Mouse (Mus musculus) adrenal gland (tissue): ENCODE results near the gene Nxpe4.

Experiments used
- intact Hi-C: fragments of 180-260 bp; cut with DNase I; formaldehyde crosslinking; loops from one replicate; pipeline ENCODE4 v1.15.1; 2025

Nxpe4 gene

DNA sequence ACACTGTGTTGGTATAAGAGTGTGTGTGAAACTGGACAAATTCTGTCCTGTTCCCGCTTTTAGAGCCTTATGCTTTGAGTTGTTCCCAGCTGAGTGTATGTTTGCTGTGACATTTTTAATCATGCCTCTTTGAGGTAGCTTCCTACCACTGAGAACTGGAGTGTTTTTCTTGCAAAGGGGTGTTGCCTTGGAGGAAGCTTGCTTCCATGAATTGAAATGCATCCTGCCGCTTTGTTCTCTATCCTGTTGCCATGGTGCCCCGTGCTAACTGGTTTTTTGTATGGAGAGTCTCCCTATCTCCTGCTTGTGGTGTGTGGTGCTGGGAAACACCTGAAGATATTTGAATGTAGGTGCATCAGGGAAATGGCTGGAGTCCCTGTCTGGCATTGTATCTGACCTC is 152.4 kb downstream of the Nxpe4 start:
- intact Hi-C loops: no loop called here

DNA sequence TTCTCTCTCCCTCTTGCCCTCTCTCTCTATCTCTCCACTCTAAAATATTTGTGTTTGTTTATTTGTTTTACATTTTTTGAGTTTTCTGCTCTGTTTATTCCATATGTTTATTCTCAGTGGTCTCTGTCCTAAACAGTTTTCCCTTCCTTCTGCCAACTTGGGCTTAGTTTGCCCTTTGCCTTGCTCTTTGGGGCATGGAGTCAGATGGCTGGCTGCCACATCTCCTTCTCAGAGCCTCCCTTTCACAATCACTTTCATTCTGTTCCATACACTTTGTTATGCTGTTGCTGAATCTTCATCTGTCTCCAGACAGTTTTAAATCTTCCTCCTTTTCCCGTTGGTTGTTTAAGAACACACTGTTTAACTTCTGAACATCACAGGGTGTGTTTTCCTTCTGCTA is 154.0 kb downstream of the Nxpe4 start:
- intact Hi-C loops: no loop called here

DNA sequence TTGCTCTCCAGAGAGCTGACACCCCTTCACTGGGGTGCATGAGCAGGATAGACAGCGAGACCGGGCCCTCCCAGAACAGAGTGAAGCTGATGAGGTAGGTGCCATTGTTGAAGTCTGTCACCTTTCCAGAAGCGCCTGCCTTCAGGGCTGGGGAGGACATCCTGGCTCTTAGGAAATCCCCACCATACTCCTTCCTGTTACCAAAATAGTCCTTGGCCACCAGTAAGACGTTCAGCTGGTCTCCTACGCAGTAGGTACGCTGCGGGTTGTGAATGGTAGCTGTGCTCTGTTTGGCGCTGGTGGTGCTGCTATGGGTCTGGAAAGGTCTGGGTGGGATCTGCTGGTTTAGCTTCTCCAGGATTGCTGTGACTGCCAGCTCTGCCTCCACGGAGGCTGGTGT is 164.5 kb downstream of the Nxpe4 start:
- intact Hi-C loops: no loop called here

DNA sequence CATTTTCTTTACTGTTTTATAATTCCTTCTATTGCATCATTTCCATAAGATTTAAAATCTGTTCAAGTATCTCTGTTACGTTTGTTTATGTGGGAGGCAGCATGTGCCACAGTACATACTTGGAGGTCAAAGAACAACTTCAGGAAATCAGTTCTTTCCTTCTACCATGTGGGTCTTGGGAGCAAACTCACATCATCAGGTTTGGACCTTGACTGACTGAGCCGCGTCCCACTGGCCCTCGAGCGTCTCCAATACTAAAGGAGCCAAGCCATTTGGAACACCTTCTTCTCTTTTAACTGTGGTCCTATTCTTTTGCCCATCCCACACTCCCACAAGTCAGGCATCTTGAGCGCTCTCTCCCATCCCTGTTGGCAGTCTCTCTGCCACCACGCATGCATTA is 167.8 kb downstream of the Nxpe4 start:
- intact Hi-C loops: no loop called here

DNA sequence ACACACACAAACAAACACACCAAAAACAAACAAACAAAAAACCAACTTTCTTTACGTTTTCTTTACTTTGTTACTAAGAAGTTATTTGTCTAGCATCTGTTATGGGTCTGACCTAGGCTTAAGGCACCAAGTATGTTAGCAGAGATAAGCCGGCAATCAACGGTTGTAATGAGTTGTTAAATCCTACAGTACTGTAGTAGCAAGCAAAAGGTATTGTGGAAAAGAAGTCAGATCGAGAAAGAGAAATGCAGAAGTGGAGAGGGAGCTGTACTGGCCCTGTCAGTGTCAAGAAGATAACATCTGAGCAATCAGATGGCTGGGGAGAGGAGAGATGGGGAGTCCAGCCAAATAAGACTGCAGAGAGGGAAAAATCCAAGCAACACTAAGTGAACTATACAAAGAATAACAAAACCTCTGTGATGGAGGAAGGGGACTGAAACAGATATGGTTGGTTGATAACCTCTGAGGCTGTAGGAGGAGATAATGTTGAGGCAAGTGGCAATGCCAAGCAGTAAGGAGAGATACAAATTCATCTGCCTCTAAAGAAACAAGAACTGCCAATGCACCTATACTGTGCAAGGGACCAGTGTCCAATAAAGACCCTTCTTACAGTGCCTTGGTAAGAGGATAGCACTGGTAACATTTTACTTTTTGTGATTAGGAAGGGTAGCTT is 177.1 kb downstream of the Nxpe4 start:
- intact Hi-C loops: no loop called here

DNA sequence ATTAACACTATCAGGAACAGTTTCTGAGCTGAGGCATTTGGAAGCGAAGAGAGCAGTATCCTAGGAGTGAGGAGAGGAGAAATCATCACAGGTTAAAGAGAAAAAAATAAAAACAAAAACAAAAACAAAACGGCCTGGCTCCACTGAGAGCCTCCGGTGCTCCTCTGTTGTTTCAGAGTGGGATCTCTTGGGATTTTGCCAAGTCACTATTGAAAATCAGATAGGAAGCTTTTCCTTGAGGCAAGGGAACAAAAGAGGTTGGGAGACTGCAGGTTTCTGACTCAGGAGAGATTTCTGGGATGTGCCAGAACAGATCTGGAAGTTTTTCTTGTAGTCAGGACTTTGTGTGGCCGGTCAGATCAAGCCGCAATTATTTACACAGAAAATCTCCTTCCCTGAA is 177.7 kb downstream of the Nxpe4 start:
- intact Hi-C loops: no loop called here

DNA sequence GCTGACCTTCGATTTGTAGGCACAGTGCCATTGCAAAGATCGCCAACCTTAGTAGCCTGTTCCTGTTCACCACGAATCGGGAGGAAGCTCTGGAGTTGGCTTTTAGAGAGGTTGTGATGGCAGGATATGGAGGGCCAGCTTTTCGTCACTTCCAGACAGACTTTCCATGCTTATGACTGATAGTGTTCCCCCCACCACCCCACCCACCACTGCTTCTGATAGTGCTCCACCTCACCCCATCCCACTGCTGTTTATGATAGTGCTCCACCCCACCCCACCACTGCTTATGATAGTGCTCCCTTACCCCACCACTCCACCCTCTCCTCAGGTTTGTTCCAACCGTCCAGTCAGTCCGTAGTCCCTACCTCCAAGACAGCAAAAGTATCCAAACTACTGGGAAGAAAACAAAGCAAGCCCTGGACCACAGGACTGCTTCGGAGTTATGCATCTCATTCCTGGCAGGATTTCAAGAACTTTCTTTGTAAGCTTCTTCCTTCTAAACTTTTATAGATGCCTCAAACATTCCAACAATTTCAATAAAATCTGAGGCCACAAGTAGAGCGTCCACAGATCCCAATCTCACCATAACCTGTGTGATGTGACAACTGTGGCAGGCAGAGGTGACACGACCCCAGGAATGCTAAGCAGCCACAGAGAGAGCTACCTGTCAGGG is 179.0 kb downstream of the Nxpe4 start:
- intact Hi-C loops: no loop called here

DNA sequence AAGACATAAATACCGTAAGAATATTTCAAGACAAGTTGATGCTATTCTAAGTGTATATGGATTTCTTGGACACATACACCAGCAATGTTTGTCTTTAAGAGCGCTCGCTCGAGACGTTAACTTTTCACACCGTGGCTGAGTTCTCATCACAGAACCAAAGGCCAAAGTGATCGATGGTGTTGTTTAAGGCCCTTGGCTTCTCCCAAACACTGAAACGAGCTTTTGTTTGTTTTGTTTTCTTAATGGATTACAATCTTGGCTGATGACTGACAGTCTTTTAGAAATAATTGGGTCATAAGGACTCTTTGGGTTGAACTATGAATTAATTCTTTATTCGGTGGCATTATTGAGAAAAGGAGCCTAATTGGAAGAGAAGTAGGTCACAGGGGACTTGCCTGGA is 183.6 kb downstream of the Nxpe4 start:
- intact Hi-C loops: no loop called here

DNA sequence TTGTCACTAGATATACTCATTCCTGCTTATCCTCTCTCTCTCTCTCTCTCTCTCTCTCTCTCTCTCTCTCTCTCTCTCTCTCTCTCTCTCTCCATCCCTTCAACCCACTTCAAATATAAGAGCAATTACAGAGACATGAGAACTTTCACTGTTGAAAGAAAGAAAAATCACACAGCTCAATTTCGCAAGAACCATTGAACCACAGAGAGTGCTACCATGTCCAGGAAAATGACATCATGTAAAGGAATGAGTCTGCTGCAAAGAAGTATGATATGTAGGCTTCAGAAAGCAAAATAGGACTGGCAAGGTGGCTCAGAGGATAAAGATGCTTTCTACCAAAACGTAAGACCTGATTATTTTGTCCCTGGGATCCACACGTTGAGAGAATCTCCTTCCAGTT is 184.0 kb downstream of the Nxpe4 start:
- intact Hi-C loops: no loop called here

DNA sequence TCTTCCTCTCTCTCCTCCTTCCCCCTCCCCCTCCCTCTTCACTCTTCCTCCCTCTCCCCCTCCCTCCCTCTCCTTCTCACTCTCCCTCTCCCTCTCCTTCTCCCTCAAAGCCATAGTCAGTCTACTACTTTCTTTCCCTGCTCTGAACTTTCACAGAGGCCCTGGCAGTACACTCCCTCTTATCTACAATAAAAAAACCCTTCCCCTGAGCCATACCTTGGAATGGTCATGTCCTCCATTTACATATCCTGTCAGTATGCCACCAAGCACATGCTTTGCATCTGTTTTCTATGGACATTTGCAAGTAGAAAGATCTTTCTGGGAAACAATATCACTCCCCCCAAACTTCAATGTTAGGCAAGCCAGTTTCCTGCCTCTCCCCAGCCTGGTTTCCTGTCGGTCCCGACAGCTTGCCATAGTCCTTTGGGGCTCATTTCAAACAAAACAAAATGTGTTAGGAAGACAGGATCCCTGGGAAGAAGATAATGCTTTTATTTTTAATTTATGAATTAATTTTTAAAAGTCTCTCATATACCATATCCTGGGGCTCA is 191.4 kb downstream of the Nxpe4 start, which contains the start of gene Nxpe2:
TSS of gene Nxpe2 (minus strand) at position 307 of the 551 bp plus-strand sequence.
- intact Hi-C loops: no loop called here

DNA sequence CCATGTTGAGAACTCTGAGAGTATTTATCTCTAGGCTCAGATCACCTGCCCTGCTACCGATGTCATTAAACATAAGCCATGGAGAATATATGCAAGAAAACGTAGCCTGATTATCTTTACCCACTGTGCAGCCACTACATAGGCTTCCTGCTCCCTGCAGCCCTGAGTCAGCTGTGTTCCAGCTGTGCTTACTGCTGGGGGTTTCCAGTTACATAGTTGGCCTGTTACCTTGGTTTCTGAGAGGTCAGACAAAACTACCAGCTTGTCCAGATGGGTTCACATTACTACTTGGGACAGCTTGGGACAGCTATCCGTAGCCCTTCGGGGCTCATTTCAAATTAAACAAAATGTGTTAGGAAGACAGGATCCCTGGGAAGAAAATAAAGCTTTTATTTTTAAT is 192.3 kb downstream of the Nxpe4 start:
- intact Hi-C loops: loop anchor here (2.0 kb wide), 1 partner anchor 87 kb away; no protein-coding TSS in a partner anchor

DNA sequence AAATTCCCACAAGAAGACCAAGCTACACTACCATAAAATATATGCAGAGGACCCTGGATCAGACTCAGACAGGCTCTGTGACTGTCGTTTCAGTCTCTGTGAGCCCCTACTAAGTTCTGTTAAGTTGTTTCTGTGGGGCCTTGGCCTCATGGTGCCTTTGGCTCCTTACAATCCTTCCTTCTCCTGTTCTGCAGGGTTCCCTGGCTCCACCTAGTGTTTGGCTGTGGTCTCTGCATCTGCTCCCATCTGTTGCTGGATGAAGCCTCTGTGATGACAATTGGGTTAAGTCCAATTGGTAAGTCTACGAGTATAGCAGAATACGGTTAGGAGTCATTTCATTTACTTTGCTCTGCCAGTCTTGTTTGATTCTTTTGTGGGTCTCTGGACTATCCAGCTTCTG is 193.0 kb downstream of the Nxpe4 start:
- intact Hi-C loops: loop anchor here (2.0 kb wide), 1 partner anchor 88 kb away; no protein-coding TSS in a partner anchor

DNA sequence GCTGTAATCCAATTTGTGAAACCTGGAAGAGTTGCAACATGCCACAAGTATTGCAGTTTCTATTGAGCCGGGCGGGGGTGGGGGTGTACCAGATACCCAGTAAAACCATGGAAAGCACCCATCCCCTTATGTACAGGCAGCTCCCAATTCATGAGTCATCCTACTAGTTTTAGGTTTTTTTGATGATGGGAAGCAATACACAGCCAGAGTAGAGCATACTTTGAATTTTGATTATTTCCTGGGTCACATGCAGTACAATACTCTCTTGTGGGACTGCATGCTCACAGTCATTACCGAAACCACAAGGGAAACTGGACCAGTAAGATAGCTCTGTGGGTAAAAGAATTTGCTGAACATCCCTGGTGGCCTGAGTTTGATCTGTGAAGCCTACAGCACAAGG is 195.3 kb downstream of the Nxpe4 start:
- intact Hi-C loops: no loop called here

DNA sequence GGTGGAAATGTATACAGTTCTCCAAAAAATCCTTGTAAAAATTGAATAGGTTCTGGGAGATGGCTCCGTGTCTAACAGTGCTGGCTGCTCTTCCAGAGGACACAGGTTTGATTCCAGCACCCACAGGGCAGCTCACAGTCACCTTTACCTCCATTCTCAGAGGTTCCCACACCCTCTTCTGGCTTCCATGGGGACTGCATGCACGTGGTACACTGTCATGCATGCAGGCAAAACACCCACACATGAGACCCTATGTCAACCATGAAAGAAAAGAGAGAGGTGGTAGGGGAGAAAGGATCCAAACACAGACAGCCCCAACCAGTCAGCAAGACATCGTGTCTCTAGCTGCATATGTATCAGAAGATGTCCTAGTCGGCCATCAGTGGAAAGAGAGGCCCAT is 199.0 kb downstream of the Nxpe4 start:
- intact Hi-C loops: no loop called here

DNA sequence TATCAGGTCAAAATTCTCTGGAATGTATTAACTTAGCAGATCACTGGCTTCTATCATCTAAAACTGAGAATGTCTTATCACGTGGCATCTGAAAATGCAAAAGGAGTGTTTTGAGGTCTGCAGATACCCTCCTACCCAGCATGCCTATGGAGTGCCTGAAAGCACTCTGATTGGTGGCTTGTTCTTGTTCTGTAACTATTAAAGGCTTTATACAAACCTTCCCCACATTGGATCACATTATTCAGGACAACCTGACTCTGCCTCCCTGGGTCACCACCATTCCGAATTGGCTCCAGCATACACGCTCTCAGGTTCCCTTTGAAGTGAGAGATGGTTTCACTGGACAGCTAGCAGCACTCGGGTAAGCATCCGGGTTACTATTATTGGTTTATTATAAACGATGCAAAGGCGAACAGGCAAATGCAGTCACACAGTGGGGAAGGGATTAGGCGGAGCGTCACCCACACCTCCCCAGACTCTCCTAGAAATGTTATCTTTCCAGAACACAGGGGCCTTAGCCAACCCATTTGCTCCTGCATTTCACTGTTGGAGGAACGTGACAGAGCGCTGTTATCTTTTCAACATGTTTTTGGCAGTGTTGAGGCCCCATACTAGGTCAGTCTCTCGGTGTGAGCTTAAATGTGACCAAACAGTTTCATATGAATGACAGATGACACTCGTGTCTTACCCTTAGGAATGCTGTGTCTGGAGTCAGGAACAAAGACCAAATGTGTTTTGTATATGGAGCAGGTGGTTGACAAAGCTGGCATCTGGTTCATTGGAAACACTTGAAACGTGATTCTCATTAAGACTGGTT is 200.2 kb downstream of the Nxpe4 start:
- intact Hi-C loops: no loop called here

DNA sequence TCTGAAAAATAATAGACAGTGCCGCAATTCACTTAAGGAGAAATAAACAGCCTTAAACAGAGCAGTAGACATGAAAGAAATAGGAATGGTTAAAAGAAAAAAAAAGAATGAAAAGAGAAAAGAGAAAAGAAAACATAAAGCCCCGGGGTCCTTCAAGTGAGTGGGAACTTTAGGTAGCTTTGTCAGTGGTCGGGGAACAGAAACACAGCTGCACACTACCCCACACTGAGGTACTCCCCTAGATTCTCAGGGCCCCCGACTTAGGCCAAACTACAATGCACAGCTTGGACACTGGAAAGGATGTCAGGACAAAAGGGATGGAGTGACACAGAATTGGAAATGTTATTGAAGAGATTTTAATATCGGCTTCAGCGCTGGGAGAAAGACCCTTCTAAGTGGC is 200.9 kb downstream of the Nxpe4 start:
- intact Hi-C loops: no loop called here

DNA sequence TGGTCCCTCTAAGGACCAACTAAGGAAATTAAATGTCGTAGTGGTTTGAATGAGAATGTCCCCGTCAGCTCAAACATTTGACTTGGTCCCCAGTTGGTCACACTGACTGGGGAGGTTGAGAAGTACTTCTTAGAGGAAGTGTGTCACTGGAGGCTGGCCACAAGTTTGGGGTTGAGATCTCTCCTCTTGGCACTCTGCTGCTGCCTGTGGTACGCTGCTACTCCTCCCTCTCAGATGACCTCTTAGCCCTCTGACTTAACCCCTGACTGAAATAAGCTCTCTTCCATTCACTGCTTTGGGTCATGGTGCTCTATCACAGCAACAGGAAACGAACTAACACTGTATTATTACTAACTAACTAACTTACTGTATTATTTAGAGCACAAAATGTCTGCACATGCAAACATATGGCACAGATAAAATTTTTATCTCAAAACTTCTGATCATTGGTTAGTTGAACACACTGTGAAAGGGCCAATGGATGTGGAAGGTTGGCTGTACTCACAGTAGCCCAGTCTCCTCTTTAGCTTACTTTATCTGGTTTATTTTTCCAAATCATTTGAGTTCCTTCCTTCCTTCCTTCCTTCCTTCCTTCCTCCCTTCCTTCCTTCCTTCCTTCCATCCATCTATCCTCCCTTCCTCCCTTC is 211.5 kb downstream of the Nxpe4 start:
- intact Hi-C loops: no loop called here

DNA sequence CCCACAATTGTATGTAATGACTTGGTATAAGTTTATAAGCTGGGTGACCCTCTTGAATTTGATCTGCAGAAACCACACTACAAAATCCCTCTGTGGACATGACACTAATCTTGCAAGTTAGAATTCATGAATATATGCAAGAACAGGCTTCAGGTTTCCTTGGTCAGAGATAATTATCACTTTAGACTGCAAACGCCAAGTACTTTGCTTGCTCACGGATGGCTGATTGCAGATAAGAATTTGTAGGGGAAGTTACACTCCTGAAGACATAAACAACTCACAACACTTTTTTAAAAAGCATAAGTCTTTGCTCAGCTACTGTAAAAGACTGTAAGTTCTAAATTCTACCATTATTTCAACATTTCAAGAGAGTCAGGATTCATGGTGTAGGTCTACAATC is 212.5 kb downstream of the Nxpe4 start:
- intact Hi-C loops: no loop called here

DNA sequence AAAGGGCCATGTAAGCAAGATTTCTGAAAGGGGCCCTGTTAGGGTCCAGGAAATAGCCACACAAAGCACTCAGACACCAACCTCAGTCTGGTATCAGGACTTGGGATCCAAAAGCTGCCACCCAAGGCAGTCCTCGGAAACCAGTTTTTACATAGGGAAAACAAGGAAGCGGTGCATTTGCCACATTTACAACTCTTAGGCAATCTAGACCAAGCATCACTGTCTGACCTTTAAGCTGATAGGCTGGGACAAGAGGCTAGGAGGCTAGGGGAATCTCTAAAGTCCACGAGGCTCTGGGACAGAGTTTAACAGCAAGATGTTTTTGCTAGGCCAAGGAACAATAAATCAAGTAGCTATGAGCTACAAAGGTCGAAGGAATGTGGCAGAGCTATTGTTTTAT is 226.6 kb downstream of the Nxpe4 start:
- intact Hi-C loops: no loop called here

DNA sequence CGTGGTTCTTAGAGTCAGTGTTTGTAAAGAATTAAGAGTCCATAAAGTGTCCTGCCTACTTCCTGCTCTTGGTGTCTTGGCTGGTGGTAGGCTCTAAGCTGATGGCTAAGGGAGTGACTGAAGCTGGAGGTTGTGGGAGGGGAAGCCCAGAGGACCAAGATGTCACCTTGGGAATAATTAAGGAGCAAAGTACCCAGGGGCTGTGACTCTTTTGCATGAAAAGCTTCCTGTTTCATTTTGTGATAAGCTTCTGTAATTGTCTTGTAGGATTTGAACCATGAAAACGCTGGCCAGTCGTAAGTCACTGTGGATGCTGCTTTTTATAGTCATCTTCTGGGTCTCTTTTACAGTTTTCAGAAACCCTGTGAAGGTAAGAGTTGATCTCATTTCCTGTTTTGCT is 228.2 kb downstream of the Nxpe4 start:
- intact Hi-C loops: no loop called here

DNA sequence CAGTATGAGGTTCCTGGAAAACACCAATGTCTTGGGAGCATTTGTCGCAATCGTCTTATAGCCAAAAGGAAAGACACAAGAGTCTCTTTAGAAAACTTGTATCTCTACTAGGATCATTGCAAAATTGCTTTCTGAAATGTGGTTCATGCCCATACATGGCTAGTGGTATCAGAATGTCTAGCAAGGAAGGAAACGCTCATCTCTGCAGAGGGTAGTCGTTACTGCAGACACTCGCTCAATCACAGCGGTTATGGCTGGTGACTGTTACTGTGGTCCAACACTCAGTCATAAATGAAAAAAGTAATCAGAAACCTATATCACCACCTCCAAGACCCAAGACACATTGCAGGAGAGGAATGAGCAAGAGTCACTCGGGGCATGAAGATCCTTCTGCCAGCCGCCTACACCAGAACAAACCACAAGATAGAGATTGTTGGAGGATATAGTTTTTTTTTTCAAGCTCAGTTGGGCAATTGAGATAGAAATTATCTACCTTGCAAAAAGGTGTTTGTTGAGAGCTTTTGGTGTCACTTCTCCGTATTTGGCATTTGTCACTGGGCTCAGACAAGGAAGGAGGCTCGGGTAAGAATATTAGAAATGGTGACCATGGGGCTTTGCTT is 241.9 kb downstream of the Nxpe4 start:
- intact Hi-C loops: no loop called here
